Mouse (Mus musculus) Muller cell, postnatal 12 days (primary cell): ENCODE results near the gene Sept5.
A peak's percentile ranks its signal among the peaks of the same experiment; 100 is the strongest.

Experiments used
- DNase-seq: peaks from one replicate; pipeline ENCODE4 v3.0.0-alpha.2; 2015; ENCODE audit errors: inconsistent ontology term

Gene Sept5

GRCm38 (mm10) chr16:18632059-18632458 is 2.3 kb upstream of the Sept5 start:
- DNase-seq: no peak

DNA sequence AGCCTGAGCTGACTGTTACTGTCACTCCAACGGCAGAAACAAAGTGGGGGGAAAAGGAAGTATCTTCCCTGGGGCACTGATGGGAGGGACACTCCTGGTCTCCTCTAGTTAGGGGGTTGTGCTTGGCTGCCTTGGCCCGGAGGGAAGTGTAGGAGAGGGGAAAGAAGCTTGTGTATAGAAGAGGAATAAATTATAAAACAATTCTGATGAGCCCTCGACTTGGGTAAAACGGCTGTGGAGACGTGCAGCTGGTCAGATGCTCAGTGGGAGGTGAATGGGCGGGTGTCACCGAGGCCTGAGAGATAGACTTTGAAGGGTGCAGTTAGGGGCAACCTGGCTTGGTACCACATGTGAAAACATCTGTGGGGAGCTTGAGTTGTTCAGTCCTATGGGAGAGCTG is 1.4 kb upstream of the Sept5 start:
- DNase-seq: no peak

DNA sequence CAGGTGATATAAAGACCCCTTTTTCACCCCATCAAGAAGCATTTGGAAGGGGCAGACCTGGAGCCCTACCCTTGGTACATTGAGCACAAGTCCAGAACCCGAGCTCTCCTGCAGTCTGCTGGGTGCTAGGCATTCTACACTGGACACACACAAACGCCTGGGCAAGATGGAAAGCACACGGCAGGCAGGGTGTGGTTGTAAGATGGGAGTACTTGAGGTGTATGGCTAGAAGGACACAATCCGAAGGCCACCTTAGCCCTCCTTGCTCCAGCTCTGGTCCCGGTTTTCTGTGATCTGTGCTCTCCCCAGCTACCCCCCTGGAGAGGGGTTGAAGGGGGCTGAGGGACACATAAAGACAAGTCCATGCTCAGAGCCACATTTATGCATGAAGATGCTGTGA is 537 bp upstream of the Sept5 start:
- DNase-seq: no peak

- no peak for DNase-seq
Observed at GRCm38 (mm10) chr16:18628948-18629340, 810 bp downstream of the Sept5 start.

DNA sequence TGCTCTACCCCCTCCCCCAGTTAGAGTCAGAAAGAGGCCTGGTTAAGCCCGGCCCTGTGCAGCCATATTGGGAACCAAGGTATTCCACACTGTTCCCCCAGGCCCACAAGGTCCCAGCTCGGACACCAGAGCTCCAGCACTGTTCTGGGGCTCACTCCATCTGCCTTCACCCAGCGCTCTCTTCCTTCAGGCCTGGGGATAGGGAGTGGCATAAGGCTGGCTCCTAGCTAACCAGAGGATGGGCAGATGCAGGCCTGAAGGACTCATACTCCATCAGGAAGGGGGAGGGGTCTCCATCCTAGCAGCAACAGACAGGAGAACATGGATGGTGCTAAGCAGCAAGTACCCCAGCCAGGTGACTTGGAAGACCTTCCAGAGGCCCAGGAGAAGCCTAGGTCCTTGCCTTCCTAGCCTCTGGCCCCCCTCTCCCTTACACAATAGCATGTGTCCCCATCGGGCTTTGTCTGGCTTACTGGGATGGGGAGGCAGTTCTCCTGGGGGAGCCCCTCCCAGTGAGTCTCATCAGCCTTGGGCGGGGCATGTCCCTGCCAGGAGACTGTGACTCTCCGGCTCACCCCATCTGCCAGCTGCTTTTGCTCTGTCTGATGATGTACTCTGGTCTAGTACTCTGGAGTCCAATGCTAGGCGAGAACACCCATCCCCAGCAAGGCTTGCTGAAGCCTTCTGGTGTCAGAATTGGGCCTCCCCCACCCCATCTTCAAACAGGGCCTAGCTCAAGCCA is 1.4 kb downstream of the Sept5 start:
- DNase-seq: peak; percentile 25

GRCm38 (mm10) chr16:18627163-18627562 is 2.6 kb downstream of the Sept5 start:
- no peak for DNase-seq

DNA sequence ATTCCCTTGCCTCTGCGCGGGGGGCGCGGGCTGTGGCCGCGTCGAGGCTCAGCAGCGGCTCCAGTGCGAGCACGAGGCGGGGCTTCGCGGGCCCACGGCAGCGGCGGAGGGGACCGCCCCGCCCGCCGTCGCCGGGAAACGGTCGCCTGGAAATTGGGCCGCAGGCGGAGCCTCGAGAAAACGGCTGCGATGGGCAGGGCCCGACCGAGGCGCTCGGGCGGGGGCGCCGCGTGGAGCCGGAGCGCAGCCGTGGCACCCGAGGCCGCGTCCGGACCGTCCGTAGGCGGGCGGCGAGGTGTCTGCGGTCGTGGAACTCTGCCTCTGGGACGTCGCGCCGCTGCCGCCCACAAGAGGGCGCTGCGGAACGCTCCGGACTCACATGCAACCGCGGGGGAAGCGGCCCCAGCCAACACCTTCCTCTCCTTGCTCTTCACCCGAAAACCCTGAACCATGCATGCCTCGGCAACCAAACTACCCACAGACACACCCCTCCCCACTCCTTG is 3.3 kb downstream of the Sept5 start, which contains the start of gene Gm49601:
Gene Gm49601 (minus strand): TSS at position 52 of the 503 bp plus-strand sequence.
- peak; percentile 91 for DNase-seq

- DNase-seq: peak; percentile 11
Observed at GRCm38 (mm10) chr16:18625791-18626311, 3.9 kb downstream of the Sept5 start.

GRCm38 (mm10) chr16:18625097-18625496 is 4.7 kb downstream of the Sept5 start:
- no peak for DNase-seq

- DNase-seq: no peak
Observed at GRCm38 (mm10) chr16:18624641-18625040, 5.1 kb downstream of the Sept5 start.

DNA sequence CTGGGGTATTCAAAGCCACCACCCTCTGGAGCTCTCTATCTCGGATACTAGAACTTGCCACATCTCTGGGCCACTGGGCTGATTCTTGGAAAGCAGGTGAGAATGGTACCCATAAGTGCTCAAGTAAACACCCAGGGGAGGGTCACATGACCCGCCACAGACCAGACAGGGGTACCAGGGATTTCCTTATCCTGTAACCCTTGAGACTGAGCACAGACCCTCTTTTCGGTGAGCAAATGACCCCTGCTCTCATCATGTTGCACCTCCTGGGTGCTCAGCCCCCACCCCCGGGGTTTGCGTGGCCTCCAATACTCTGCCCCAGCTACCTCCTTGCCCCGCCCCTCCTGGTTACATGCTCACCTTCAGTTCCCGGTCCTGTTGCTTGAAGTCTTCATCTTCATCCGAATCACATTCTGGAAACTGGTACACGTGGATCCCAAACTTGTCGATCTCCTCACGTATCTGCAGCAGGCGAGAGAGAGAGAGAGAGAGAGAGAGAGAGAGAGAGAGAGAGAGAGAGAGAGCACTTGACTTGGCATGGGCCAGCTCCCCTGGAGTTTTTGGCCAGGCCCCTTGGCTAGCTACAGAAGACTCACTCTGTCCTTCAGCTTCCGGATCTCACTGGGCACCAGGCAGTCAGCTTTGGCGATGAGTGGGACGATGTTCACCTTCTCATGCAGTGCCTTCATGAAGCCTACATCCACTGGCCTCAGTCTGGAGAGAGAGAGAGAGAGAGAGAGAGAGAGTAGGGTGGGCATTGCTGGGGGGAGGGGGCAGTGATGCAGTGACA is 5.8 kb downstream of the Sept5 start:
- peak; percentile 33 for DNase-seq

DNA sequence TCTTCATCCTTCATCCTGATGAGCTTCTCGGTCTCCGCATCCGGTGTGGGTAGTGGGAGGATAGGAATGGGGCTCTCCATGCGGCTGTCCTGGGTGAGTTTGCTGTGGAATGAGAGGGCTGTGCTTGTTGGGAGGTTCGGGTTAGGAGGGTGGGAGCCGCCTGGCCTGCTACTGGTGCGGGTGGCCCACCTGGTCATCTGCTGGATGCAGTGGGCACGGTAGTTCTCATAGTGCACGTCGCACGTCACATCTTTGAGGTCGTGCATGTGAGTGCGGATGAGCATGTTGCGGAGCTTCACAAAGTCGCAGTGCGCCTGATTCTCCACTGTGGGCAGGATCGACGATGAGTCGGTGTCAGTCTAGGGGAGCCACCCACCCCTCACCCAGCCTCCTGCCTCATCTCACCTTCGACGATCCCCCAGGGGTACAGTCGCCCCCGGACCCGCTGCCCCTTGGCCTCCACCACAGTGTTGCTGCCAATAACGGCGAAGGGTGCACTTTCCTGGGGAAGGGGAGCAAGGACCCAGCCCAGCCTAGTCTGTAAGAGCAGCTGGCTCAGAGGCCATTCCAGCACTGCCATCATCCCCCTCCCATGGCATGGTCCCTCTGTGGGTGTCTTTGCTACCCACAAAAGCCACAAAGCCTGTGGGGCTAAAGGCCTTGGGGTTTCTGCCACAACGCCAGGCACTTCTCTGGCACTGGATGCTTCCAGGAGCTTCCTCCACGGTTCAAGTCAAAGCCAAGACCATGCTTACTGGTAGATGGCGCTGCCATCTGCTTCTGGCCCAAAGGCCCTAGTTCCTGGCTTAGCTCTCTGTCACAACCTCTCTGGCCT is 6.6 kb downstream of the Sept5 start:
- DNase-seq: no peak

DNA sequence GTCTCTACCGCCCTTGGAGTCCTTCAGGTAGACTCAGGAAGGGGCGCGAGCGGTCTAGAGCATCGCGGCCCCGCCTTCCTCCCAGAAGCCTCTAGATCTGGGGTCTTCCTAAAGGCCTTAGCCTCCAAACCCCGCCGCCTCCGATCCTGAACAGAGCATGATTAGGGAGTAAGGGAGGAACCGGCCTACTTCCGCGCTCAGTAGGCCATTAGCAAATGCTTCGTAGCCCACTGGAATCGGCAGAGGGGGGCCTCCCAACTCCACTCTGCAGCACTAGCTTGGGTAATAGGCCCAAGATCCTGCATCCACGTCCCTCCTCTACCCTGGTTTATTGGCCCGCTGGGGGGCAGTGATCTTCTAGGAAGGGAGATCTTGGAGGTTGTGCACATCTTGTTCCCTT is 7.7 kb downstream of the Sept5 start, which contains the start of gene Gp1bb:
Gene Gp1bb (minus strand): TSS at position 385 of the 400 bp plus-strand sequence.
- DNase-seq: no peak

GRCm38 (mm10) chr16:18621362-18622001 is 8.3 kb downstream of the Sept5 start:
- peak; percentile 14 for DNase-seq

- peak; percentile 36 for DNase-seq
Observed at GRCm38 (mm10) chr16:18620601-18621361, 9.0 kb downstream of the Sept5 start.

DNA sequence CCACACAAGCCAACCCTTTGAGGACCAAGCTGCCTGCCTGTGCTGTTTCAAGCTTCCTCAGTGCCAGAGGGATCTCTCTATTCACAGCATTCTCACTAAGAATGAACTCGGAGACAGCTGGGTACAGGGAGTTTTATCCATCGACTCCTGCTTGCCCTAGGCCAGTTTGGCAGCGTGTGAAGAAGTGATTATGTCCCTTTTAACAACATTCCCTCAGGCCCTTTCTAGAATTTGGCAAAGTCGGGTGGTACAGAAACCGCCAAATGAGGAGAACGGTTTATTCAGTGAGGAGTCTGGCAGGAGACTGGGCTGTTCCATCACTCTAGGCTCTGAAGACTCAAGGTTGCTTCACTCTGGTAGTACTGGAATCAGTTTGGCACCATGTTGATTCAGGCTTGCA is 9.6 kb downstream of the Sept5 start:
- DNase-seq: peak; percentile 33

DNA sequence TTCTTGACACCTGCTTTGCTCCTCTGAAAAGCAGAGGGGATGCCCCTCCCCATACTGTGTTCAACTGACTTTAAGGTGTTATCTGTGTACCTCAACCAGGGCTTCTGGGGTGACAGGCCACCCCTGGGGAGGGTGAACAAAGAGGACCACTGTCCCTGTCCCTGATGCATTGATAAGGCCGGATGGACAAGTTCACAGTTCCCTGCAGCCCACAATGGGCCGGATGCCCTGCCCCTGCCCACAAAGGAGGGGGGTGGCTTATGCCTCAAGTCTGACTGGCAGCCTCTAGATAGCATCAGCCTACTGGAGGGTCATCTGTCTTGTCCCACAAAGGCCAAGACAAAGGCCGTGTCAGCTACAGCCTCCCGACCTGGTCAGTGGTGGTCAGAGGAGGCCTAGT is 10.6 kb downstream of the Sept5 start:
- no peak for DNase-seq

DNA sequence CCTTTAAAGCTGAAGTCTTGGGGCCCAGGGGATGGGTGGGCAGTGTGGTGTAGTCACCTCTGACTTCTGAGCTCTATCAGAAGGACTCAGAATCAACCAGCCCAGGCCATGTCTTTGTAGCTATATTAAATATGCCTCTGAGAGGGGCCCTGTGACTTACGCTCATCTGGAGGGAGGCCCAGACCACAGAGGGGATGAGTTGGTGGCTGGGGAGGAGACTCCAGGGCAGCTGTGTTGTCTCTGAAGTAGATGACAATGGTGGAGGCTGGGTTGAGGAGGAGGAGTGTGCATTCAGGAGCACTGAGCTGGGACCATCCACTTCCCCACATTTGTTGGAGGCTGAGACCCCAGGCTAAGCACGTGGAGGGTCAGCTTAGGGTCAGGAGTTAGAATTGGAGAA is 11.5 kb downstream of the Sept5 start:
- no peak for DNase-seq

DNA sequence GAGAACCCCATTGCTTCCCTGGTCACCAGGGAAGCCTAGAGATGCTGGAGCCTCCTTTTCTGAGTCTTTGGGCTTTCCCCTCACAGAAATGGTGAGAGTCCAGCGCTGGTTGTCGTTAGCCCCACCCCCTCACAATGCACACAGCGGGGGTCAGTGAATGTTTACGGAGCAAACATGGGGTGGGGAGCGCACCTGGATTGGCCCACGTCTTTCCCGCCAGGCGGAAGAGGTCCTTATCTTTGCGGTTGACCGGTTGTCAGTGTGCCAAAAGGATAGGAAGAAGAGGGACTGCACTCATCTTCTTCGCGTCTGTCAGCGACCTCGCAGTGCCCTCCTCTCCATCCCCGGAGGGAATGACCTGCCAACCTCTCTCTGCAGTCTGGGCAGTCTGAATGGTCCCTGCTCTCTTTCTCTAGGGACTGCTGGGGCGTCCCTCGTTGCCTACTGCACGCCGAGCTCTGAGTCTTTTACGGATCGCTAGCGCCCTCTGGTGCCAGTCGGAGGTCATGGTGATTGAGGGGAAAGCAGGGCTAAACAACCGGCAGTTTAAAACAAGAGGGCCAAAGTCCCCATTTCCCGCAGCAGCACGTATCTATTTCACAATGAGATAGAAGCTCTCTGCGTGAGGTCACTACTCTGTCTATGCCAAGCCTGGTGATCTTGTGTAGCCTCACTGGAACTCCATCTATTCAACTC is 12.2 kb downstream of the Sept5 start:
- DNase-seq: peak; percentile 77

DNA sequence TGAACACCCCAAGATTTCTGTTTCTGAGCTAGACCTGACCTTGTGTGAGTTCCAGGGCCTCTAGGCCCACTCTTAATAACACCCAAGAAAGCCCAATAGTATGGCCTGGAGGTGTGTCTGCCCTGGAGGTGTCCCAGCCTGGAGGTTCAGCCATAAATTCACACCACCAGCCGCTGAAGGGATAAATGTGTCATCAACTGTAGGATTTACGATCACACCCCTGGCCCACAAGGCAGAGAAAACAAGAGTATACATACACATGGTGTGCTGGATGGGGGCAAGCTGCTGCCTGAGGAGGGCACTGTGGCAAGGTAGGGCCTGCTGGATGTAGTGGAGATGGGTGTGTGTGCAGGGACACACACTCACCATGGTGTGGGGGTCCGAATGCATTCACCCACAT is 16.5 kb downstream of the Sept5 start:
- no peak for DNase-seq
